Mouse (Mus musculus) retina, adult 2 months (tissue): ENCODE measurements around the gene Lgals12.

Source experiments
- DNase-seq: peaks from one replicate; pipeline ENCODE4 v3.0.0-alpha.2; 2012; ENCODE audit warnings: low read depth, low spot score

Gene Lgals12

DNA sequence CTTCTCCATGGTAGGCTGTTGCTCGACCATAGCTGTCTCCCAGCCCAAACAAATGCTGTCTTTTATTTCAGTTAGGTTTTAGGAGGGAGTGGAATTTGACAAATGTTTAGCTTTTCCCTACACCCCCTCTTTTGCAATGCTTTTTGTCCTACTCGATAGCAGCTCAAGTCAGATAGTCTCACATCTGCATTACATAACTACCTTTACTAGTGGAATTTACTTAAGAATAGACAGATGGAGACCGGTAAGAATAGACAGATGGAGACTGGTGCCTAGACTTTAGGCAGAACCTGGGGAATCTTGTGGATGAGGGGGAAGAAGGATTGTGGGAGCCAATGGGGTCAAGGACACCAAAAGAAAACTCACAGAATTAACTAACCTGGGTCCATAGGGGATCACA, 23.4 kb downstream of the Lgals12 start:
- DNase-seq, result no peak

DNA sequence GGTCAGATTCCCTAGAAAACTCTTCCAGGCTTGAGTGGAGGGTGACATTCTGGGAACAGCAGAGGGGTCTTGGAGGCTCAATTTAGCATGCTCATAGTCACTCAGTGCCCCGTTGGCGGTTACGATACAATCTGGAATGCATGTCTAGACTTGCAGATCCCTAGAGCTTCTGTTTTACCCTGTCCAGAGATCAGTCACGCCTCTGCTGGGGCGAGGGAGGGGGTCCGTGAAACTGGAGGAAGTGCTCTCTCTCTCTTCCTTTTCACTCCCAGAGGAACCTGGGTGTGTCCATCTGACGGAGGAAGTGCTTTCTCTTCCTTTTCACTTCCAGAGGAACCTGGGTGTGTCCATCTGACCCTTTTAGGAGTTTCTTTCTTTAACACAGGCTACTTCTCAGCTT, 23.9 kb downstream of the Lgals12 start:
- DNase-seq, result no peak

DNA sequence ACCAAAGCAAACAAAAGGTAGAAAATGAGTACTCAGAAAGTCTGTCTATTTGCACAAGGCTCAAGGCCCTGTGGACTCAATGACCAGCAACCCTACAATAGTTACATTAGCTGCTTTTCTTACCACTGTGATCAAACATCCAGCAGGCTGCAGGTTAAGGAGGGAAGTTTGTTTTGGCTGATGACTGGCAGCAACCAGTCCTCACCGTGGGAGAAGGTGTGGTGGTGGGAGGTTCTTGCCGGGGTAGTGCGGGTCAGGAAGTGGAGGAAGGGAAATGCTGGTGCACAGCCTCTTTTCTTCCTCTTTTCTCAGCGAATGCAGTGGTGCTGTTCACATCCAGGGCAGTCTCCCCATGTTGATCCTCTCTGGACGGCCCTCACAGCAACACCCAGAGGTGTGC, 26.0 kb downstream of the Lgals12 start:
- DNase-seq, result no peak

DNA sequence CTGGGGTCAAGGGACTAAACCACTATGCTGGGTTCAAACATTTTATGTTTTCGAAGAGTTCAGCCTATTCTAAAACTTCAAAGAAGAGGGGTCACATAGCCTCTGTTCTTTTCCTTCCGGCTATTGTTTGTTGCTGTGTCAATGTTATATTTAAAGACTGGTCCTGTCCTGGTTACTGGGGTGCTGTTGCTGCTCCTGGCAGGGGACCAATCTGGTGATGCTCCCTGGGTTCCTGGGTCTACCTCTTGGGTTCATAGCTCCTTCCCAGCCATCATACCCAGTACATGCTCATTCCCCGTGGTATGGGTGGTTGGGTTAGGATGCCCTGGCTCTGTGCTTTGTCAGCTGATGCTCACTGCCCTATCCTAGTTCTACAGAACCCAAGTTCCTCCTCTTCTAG, 29.3 kb downstream of the Lgals12 start:
- DNase-seq, result no peak

DNA sequence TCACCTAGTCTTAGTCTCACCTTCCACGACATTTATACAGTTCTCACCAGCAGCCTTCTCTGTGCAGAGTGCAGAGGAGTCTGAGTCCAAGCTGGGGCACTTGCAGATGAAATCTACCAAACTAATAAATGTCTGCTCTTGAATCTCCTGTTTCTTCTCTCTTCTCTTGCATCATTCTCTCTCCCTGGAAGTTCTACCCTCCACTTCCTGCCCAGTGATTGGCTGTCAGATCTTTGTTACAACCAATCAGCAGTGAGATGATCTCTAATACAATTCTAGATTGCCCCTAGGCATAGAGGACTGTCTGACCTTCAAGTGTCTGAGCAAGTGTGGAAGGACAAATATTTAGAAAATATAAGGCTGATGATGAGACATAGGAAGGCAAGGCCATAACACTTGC, 30.8 kb downstream of the Lgals12 start:
- DNase-seq, result no peak

DNA sequence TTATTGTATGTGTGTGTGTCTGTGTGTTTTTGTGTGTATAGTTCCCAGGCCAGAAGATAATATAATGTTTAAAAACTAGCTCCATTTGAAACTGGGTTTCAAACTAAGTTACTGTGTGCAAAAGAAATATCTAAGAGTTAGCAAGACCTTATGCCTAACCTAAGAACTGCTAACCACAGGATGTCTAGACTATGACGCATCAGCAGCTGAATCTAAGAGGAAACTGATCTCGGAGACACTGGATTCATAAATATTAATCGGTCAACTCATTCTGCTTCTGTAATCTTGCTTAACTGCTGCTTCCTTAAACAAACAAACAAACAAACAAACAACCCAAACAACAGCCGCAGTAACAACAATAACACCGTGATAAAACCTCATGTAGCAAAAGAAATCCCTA, 37.3 kb downstream of the Lgals12 start:
- DNase-seq, result no peak

DNA sequence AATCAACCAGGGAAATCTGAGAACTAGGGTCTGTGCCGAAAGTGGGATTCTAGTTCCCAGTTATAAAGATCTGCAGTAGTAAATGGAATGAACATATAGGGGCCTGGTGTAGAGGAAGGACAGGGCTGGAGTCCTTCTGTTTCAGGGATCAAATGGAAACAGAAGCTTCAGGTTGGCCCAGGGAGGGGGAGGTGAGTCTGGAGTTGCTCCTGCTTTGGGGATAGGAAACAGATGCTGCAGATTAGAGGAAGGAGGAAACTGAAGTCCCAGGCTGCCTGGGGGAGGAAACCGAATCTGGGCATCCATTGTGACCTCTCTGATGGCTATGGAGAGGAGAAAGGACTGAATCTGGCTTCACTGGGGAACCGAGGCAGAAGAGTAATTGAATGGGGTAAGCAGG, 38.6 kb downstream of the Lgals12 start:
- no peak for DNase-seq

DNA sequence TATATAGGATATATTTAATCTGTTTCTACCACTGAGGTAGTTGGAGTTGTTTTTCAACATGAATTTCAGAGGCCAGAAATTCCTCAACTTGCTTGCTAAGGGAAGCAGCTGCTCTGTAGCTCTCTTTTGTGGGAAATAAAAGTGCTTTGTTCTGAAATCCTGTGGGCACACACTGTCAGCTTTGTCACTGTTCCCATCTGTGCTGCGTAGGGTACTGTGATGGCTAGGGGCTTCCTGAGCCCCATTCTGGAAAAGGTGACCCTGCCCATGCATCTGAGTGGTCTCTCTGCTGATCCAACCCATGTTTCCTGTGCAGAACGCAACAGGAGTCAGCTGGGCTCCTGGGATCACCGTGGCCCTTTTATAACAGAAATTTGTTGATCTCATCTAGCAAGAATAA, 40.2 kb downstream of the Lgals12 start:
- DNase-seq, result no peak

DNA sequence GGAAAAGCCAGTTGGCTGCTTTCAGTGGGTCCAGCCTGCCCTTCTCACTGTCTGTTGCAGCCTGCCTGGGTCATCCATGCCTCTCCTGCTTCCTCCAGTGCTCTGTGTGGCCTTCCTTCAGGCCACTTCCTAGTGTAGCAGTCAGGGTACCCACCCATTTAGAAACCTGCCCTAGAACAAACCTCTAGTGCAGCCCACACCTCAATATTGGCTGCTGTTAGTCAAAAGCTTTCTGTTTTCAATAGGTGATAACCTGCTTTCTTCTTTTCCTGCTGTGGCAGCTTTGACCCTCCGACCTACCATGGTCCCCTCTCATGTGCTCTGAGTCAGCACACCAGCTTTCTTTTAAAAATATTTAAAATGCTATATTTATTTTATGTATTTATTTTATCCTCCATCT, 42.5 kb downstream of the Lgals12 start:
- DNase-seq, result no peak

DNA sequence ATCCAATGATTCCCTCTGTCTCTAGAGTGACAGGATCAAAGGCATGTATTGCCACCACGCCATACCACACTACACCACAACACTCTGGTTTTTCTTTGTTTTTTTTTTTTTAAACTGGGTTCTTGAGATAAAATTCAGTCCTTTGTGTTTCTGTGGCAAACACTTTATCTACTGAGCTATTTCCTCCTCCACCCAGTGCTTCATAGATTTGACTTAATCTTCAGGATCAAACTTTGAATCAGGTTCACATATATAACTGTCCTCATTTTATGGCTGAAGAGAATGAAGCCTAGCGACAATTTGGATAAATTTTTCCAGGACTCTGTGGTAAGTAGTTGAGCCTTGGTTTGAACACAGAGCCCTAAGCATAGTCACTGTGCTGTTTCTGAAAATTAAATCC, 43.3 kb downstream of the Lgals12 start:
- DNase-seq, result no peak

DNA sequence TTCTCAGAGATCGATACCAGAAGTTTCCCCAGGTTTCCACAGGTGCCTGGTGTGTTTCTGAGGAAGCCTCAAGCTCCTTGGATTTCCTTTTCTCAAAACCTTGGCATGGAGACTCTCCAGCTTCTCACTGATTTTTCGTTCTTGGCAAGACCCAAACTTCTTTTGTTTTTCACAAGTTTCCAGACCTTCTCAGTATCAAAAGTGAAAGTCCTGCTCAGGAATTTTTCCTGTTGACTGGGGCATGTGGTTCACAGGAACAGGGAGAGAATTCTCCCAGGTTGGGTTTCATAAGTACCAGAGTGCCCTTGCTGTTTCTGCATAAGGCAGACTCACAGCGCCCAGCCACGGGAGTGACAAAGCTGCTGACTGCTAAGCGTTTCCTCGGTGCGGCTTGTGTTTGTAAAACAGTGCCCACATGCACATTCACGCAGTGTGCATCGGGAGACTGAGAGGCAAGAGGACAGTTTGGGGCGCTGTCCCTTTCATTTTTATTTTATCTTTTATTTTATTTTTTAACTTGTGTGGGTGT, 44.3 kb downstream of the Lgals12 start:
- no peak for DNase-seq

DNA sequence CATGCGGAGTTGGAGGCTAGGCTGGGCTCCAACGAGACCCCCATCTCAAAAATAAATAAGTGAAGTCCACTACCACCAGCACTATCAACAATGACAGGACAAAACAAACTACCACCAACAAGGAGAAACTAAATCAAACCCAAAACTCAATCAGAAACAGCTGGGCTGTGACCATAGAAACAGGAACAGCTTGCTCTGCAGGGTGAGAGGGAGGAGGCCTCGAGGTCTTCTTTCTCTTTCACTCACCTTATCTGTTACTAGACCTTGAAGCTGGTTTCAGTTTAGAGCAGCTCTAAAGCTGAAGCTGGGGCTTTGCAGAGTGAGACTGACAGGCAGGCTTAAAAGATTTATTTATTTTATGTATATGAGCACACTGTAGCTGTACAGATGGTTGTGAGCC, 45.5 kb downstream of the Lgals12 start:
- no peak for DNase-seq

DNA sequence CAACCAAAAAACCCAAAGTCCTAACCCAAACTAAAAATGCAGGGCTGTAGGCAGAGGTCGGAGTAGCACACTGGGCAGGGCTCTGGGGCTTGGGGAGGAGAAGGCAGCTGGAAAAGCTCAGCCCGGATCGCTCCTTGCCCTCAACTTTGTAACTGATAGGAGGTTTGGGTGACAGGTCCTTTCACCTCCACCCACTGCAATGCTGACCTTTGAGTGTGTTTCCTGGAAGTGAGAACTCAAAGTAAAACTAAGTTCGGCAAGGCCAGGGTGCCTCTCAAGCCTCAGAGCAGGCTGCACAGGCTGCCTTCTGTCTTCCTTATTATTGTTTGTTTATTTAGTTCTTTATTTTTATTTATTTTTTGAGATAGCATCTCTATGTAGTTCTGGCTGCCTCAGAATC, 47.0 kb downstream of the Lgals12 start:
- no peak for DNase-seq

DNA sequence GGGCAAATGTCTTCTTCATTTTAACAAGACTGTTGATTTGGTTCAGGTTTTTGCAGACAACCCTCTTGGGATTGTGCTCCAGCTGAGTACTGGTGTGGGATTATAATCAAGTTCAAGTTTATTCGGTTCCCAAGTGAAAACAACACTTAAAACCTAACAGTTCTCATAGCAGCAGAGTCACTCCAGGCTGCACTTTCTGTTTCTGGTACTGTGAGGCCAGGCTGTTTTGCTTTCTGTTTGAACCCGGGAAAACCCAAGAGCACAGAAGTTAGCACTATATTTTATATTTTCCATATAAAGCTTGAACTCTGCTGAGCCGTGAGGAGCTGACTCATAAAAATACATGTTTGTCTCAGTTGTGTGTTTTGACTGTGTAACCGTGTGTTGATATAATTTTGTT, 48.3 kb downstream of the Lgals12 start:
- no peak for DNase-seq

DNA sequence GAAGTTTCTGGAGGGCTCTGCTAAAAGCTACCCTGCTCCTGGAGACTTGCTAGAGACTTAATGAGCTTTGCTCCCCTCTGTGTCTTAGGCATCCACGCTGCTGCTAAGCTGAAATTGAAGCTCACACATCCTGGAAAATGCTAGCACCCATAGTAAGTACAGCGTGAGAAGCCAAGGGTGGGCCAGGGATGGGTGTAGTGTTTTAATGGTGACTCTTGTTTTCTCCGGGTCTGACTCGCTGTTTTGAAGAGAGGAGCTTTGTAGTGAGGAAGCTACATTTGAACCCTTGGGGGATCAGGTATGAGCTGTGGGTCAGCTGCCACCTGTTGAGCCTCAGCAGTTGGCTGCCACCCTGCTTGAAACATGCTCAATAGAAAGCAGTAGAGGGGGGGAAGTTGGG, 49.1 kb downstream of the Lgals12 start:
- DNase-seq, result no peak

DNA sequence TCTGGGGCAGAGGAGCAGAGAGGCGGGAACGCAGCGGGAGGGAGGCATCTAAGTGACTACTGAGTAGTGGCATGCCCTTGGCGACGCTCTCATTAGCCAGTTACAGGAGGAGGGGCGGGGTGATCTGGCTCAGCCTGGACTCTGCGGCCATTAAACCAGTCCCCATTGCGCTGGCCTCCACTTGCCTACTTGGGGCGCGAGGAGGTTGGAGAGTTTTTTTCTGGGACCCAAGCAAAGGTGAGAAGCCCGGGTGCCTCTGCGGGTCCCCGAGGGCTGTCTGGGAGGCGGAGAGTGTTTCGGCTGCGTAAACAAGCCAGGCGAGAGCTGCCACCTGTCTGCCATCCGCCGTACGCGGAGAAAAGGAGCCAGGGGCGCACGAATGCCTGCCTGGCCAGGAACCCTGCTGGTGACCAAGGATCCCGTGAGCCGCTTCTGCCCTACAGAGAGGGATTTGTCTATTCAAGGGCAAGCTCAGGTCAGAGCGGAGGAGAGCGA, 49.6 kb downstream of the Lgals12 start, which contains the start of gene Pla2g16:
Pla2g16 (plus strand) TSS at position 132 of the 495 bp plus-strand sequence.
- no peak for DNase-seq

DNA sequence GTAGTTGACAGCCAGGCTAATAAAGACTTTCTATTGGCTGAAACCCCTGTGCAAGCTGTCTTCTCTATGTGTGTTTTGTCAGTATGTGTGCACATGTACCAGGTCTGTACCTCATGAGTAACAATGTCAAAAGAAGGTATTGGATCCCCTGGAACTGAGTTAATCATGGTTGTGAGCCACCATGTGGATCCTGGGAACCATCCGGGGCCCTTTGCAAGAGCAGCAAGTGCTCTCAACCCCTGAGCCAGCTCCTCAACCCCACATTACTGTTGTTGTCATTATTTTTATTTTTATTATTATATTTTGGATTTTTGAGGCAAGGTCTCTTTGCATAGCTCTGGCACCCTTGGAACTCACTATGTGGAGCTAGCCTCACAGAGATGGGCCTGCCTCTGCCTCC, 50.4 kb downstream of the Lgals12 start:
- no peak for DNase-seq

DNA sequence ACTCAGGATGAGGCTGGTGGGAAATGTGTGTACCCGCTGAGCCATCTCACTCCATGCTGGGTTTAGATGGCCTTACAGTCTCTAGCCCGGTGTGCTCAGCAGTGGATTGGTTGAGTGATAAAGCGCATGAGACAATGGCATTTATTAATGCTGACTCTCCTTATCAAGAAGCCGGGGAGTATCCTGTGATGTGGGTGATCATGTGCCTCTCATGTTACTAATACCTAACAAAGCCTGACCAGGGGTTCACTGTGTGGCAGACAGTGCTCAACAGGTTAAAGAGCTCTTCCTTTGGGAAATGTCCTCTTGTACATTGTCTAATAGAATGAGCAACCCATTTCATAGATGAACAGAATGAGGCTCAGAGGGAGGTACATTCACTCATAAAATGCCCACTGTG, 52.1 kb downstream of the Lgals12 start:
- no peak for DNase-seq

DNA sequence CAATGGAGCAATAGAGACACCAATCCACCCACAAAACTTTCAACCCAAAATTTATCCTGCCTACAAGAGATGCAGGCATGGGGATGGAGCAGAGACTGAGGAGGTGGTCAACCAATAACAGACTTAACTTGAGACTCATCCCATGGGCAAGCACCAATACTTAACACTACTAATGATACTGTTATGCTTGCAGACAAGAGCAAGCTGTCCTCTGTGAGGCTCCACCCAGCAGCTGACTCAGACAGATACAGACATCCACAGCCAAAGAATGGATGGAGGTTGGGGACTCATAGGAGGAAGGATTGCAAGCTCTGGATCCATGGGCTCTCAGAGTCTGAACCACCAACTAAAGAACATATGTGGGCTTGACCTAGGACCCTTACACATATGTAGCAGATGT, 53.6 kb downstream of the Lgals12 start:
- no peak for DNase-seq

DNA sequence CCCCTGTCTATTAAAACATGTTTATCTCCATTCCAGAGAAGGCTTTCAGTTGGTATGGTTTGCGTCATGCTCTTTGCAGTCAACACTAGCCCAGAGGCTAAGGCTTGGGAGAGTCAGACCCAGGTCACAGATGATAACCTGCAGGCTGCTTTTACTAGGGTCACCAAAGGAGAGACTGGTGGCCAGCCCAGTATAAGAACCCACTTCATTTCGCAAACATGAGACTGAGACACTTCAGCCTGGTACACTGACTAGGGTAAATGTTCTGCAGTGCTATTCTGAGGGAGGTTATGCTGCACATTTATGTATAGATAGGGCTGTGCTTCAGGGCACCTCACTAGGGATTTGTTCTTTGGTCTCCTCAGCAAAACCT, 54.7 kb downstream of the Lgals12 start:
- no peak for DNase-seq

DNA sequence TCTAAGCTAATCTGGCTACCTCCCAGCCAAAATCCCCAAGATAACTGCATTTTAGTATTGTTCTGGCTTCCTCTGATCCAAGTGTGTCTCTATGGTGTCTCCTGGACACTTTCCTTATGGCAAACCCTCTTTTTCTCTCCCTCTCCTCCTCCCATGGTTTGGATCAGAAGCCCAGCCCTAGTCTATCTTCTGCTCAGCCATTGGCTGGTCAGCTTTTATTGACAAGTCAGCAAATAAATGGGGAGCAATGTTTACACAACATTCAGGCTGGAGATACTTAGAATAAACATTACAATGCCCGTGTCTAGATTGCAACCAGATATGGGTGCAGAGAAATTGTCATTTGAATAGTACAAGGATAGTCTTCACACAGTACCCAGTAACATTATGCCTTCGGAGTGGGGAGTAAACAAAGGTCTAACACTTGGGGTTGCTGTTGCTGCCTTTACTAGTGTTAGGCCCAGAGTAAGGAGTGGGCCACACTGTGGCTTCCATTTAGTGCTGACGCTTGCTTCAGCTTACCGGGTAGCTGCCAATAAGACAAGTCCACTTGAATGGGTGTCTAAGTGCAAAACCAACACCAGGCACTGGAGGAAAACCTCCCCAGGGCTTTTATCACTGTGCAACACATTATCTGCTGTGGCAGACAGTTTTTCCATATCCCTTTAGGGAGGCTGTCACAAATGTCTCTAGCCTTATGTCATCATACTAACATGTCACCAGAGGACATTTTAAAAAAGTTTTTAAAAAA, 55.3 kb downstream of the Lgals12 start:
- no peak for DNase-seq

DNA sequence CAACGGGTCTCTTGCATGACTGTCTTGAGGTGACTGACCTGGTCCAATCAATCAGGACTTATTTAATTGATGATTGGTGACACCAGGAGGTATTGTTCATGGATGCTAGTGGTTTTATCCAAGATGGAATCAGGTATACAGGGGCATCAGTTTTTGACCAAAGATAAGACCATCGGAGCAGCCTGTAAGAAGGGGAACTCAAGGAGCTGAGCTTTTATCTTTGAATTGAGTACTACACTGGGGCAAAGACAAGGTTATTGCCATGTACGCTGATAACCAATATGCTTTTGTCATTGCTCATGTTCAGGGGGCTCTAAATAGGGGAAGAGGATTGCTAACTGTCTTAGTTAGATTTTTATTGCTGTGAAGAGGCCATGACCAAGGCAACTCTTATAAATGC, 58.1 kb downstream of the Lgals12 start:
- DNase-seq, result no peak
